Mouse (Mus musculus) forelimb bud, embryonic 11.5 days (tissue): ENCODE data around the gene Nt5dc3.

Experiments used
- DNase-seq: peaks from one replicate; pipeline ENCODE4 v3.0.0-alpha.2; 2012; ENCODE audit warnings: low read depth, low spot score

The Nt5dc3 gene

DNA sequence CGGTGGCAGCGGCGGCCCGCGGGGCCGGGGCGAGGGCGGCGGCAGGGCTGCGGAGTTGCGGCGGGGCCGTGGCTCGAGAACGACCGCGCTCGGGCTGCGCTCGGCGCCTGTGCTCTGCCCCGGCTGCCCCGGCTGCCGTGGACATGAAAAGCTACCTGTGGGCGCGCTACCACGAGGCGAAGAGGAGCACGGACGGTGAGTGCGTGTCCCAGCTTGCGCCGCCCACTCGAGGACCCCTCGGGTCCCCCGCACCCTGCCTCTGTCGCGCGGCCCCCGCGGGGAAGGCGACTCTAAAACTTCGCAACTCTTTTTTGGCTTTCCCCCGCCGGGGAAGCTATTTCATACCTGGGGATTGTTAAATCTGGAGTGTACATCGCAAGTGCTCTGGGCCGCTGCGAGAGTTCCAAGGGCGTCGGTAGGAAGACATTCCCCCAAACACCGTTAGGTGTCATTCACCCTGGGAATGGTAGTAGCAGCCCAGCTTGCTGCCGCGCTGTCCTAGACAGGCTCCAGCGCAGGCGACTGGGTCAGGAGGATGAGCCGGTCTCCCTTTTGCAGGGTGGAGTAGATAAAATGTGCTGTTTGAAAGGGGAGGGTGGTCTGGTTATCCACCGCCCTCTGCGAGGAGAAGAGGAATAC, 431 bp downstream of the Nt5dc3 start:
- no peak for DNase-seq

DNA sequence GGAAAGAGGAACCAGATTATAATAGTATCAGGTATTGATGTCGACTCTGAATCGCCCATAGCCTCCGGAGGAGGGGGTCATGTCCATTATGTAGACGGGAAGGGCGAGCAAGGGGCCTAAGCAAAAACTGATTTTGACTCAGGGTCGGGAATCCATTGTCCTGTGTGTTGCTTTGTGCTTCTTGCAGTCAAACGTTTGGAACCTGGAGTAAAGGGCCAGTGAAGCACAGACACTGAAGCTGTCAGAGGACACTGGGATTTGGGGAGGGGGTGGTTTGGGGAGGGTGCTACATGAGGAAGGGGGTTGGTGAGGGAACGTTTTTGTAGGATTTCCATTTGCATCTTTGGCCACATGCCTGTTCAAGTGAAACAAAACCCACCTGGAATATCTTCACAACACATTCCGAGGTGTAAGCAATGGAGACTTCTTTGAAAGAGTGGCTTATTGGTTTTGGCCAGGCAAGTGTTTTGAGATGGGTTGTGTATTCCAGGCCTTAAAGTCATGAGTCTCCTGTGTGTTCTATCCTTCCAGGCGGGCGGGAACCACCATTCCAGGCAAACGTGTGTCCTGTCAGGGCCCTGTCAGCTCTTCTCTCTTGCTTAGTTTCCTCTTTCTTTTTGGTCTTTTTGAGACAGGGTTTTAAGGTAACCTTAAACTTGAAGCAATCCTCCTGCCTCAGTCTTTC, 1.2 kb downstream of the Nt5dc3 start:
- no peak for DNase-seq

DNA sequence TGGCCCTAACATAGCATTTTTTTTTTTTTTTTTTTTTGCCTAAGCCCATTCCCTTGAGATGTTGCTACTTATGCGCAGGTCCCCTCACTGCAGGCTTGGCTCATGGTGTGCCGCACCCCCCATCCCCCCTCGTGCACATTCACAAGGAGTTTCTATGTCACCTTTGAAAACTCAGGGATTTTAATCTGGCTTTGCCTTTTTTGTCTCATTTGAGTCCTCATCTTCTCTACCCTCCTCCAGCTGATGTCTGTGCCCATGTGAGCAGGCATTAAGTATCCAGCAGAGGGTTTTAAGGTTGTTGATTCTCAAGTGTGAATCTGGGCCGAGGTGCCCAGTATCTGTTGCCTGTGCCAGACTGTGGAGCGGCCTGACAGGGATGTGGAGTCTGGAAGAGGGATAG, 2.8 kb downstream of the Nt5dc3 start:
- DNase-seq: no peak

DNA sequence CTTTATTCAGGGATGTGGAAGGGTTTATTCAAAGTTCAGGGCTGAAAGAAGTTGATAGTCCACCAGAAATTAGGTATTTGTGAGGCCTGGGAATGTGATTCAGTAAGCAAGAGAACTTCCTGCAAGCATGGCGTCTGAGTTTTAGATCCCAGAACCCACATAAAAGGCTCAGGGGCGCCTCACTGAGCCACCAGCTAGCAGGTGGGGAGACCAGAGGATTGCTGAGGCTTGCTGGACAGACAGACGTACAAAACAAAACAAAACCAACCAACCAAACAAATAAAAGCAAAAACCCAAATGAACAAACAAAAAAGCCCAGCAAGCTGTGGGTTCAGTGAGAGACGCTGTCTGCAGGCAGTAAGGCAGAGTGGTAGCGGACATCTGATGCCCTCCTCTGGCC, 3.9 kb downstream of the Nt5dc3 start:
- no peak for DNase-seq

DNA sequence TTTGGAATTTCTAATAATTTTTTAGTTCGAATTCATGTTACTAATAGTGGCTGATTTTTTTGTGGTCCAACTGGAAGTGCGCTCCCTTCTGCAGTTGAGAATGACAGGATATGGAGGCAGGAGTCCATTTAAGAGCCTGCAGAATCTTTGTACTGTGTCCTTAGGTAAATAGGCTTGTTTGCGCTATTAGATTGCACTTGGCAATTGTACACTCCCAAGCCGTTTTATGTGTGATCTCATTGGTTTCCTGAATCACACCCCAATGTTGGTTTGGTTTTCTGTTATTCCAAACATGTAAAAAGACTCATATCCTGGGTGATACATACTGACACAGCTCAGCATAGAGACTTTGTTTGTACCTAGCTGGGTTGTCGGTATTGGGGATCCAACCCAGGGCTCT, 4.8 kb downstream of the Nt5dc3 start:
- DNase-seq: no peak

DNA sequence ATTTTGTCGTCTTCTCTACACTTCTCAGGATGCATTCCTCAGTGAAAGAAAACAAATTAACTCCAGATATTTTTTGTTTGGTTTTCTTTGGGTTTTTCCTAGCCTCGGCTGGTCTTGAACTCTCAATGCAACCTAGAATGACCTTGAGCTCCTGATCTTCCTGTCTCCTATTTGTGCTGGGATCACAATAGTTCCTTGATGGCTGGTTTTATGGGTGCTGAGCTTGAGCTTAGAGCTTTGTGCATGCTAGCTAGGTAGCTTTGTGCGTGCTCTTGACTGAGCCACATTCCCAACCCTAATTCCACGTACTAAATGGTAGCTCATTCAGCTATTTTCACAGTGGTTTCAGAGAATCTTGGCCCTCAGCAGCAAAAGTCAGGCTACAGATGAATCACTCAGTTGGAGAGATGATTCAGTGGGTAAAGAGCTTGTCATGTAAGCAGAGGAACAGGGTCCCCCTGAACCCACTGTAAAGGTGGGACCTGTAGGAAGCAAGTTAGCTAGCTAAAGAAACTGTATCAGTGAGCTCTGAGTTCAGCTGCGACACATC, 5.4 kb downstream of the Nt5dc3 start:
- no peak for DNase-seq

DNA sequence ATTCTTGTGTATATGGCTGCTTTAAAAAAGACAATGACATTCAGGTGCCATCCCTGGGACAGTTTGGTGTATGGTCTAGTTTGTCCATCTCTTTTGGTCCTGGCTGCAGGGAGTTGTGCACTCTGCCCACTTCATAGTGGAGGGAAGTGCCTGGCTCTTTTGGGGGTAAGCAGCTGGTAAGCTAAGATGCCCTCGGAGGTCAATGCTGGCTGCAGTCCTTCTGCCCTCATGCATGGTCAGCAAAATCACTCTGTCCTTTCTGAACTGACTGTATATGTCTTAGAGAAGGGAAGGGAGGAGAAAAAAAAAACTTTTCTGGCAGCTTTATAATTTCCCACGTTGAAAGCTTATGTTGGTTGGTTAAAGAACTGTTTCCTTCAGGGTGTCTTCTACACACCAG, 6.6 kb downstream of the Nt5dc3 start:
- no peak for DNase-seq

DNA sequence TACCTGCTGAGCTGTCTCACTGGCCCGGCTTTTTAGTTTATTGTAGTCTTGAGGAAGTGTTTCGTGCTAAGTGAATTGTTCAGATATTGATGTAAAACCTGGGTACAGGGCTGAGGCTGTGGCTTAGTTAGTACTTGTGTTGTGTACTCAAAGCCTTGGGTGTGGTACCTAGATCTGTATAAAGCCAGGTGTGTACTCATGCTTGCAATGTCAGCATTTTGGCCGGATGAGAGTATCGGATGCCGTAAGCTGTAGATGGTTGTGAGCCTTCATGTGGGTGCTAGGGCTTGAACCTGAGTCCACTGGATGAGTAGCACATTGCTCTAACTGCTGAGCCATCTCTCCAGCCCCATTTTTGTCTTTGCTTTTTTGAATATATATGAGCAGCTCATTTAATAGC, 7.3 kb downstream of the Nt5dc3 start:
- no peak for DNase-seq

DNA sequence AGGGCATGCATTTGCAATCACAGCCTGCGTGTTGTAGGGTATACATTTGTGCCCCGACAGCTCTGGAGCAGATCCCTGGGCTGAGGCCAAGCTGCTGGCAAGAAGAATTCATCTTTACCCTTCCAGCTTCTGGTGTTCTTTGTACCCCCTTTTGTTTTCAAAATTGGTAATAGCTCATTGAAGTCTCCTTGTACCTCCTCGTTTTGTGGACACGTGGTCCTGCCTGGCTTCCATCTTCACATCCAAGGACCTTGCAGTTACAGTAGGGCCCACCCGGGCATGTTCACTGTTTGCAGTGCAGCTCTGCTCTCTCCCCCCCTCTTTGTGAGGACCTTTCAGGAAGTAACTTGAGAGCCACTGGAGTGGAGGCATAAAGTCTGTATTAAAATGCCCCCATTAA, 9.4 kb downstream of the Nt5dc3 start:
- DNase-seq: no peak

DNA sequence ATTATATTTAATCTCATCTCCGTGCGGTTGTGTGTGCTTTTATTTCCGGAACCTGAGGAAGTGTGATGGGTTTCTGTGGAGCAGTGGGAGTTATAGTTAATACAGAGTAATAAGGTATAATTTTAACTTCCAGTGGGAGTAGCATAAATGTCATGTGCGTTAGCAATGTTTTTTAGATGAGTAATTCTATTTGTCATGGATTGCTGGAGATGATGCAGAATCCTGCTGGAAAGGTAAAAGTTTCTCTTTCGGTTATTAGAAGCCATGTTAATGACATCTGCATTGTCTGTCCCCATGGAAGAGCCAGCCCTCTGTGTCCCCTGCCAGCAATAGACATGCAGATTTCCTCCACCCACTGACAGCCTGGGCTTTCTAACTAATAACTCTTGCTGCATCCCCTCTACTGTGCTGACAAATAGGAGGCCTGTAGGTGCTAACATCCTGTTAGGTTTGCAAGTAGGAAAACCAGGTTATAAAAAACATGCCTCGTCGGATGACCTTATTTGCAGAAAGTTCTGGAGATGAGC, 10.4 kb downstream of the Nt5dc3 start:
- no peak for DNase-seq

DNA sequence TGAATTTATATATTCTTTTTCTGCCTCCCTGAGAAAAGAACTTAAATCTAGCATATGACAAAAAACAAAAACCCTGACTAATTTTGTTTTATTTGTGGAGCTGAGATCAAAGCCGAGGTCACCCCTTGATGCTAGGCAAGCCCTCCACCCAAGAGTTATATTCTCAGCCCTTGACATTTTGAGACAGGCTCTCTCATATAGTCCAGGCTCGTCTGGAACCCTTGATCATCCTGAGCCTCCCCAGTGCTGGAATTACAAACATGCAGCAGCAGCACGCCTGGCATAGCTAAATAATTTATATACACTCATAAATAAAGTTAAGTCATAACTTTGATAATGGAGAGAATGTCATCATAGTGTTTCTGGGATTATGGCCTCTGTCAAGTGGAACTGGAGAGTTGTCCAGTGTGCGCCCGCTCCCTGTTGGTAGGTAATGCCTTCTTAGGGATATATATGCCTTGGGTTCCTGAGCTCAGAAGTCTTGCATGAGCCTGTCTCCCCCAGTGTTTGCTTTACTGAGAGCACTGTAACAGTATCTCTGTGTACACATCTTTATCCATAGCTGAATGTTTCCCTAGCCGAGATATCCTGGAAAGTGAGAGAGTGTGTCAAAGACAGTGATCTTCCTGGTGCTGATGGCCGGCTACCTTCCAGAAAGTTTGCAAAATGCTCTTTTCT, 12.8 kb downstream of the Nt5dc3 start:
- DNase-seq: no peak

DNA sequence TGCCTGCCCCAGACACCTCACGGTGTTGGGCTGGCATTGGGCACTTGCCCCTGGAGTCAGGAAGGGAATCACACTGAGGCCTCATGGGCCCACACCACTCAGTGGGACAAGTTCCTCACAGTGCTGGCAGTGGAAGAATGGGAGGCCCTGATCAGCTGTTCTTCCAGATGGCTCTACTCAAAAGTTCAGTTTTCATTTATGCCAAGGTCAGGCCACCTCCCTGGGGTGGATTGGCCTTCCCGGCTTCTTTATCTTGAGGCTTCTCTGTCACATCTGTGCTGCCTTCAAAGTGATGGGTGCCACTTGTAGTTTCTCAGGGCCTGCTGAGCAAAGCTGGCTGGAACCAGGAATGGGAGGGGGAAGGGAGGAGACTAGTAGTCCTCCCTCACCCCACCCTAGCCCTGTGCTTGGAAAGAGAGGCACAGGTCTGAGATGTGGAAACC, 14.7 kb downstream of the Nt5dc3 start:
- DNase-seq: no peak

DNA sequence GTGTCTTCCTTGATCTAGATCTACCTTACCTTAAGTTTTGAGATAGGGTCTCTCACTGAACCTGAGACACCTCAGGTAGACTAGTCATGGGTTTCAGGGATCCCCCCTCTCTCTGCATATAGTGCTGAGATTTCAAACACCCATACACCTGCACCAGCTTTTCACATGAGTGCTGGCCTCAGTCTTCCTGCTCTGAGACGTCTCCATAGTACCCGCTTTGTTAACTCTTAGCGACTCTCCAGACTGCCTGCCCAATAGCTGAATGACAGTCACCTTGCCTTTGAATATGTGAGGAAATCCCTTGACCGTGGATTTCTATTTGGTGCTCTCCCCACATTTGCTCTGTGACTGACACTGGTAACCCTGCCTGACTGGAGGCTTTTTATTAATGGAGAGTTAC, 15.4 kb downstream of the Nt5dc3 start:
- DNase-seq: no peak

DNA sequence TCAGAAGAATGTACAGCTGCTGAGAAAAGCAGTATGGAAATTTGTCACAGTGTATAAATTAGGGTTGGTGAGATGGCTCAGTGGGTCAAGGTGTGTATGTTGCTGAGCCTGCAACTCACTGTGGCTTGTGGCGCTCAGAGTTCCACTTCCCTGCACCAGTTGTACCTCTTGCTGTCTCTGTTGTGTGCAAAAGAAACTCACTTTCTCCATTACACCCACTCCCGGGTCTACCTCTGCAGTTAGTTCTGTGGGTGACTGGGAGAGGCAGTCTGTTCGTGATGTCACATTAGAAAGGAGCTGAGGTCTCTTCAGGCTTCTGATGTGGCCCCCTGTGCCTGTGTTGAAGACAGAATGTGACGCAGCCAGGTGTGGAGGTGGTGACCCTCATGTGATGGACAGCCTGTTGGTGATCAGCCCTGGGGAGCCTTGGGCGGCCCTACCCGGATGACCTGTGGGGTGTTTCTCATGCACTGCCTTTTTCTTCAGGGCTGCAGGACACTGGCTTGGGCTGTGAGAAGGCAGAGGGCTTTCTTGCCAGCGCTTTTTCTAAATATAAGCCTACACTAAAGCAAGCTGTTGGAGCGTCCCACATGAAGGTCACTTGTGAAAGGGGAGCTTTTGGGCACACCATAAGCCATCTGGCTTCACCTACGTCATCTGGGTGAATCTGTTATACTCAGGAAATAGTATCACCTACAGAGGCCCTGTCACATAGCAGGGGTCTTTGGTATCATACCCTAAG, 16.2 kb downstream of the Nt5dc3 start:
- no peak for DNase-seq

DNA sequence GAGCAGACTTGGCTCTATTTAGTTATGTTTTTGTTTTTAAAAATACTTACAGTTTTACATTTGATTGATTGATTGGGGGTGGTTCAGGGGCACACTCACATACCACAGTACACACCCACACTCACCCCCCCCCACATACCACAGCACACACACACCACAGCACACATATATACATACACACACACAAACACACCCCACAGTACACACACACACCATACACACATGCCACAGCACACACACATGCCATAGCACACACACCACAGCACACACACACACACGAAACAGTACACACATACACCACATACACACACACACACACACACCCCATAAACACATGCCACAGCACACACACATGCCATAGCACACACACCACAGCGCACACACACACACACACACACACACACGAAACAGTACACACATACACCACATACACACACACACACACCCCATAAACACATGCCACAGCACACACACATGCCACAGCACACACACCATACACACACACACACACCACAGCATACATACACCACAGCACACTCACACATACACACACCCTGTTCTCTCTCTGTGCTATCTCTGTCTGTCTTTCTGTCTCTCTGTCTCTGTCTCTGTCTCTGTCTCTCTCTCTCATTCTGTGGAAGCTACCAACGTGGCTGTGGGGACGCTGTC, 17.4 kb downstream of the Nt5dc3 start:
- no peak for DNase-seq

DNA sequence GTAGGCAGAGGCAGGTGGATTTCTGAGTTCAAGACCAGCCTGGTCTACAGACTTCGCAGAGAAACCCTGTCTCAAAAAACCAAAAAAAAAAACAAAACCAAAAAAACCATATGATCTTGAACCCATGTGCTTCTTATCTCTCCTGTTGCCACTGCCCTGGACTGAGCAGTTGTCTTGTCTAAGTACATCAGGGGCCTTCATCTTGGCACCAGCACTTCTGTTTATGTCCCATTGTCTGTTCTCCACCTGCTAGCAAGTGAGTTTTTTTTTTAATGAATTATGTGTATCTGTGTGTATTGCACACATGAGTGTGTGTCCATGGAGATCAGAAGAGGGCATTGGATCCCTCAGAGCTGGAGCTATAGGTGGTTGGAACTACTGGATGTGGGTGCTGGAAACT, 28.6 kb downstream of the Nt5dc3 start:
- no peak for DNase-seq

DNA sequence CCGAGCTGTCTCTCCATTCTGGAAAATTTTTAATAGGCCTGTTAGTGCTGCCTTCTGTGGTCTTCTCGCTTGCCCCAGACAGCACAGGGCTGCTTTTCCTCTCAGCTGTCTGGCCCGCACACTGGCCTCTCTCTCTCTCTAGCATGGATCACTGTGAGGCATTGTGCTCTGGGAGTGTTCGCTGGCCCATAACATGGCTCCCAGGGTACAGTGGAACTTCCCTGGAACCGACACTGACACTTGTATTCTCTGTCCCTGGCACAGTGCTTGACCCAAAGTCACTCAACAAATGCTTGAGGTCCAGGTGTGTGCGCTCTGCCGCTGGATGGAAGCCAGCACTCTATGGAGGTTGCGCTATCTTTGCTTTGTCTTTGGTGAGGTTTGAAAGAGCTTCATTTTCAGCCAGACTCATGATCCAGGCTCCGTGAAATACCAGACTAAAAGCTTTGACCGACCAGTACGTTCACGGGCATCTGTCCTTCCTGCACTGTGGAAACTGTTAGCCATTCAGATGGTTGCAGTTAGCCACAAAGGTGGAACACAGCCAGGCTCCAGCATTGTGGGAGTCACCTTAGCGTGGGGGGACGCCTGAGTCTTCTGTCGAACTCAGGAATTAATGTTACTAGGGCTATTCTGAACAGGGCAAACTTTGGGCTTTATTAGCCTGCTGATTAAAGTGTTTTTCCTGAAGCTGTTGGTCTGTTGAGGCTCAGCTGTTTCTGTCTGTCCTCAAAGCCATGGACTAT, 29.4 kb downstream of the Nt5dc3 start:
- DNase-seq: no peak

DNA sequence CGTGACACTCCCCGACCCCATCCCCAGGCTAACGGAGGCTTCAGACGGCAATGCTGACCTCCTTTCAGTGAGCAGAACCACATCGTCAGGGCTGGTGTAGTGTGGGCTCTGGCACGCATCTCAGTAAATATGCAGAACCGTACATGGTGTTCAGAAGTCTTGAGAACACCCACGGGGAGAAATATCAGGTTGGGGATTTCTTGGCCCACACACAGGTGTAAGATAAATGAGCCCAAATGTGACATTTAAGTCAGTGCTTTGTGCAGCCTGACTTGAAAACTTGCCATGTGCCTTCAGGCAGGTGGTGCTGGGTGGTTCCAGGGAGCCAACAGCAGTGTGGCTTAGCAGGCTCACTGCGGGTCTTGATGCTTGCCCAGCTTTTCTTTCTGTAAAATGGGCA, 31.2 kb downstream of the Nt5dc3 start:
- no peak for DNase-seq

DNA sequence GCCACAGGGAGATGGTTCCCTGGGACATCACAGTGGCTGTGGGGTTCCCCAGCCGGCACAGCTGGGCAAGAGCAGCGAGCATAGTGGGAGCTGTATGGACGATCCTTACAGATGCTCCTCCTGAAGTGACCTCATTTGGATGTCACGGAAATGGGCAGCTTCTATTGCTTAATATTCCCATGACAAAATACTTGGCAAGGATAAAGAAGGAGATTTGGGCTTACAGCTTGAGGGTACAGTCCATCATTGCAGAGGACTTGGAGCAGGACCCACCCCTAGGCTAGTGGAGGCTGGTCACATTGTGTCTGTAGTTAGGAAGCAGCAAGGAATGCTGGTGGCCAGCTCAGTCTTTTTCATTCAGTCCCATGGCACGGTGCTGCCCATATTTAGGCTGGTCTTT, 31.8 kb downstream of the Nt5dc3 start:
- DNase-seq: no peak

DNA sequence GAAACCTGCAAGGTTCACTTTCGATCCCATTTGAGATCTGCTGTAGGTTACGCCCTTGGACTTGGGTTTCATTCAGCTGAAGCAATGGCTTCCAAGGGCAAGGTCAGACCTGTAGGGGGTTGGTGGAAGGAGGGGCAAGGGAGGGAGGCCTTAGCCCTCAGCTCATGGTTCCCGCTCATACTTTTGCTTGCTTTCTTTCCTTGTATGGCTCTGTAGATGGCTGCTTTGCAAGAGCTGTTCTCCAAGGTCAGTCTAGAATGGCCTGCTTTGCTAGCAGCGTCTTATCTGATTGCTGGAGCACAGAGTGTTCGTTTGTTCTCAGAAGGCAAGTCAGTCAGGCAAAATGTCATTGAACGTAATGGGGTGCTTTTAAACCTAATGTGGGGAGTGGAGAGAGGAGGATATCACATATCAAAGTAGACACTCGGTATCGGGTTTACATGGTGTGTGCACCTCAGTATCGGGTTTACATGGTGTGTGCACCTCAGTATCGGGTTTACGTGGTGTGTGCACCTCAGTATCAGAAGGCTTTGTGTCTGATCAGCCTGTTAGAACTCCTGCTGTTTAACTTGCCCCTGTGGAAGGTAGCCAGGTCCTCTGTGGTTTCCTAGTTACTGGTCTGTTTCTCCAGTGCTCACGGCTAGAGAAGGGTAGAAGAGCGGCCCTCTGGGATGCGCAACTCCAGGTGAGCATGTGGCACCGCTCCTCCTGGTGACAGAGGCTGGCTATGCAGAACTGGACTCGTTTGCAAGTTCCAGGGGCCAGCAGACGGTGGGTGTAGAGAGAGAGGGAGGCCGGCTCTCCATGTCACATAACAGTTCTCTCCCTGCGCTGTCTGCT, 35.7 kb downstream of the Nt5dc3 start:
- no peak for DNase-seq
